Mouse (Mus musculus): Measurements from ENCODE around the gene Tspan2. TPM values are rescaled to one million over a fixed set of nuclear protein-coding genes. Genes with fewer than 3 reads are reported as not detected.

Gene Tspan2
- polyA plus RNA-seq, 1 experiment from 2014 or later, result 7.5 TPM

DNA sequence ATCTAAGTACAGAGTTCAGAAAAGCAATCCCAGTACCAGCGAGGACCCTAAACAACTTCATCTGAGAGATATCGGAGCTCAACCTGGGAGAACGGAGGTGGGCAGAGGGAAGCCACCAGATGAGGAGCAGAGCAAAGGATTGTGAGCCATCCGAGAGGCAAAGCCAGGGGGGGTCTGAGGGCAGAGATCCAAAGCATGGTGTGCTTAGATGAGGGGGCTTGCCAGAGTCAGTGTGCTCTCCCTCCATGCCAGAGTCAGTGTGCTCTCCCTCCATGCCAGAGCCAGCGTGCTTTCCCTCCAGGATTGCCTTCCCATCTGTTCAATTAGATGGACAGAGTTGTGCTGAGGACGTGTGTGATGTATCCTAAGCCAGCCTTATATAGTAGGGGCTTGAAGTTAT, 2.8 kb downstream of the Tspan2 start:
- no peak overlapping the region for H3K4me3 ChIP-seq
- H3K4me2 ChIP-seq (replicated peaks), result no peak overlapping the region
- no peak overlapping the region for H3K27ac ChIP-seq
- peaks cover 15% of the 10 kb centered on the region for H3K4me1 ChIP-seq
- ATAC-seq (ENCODE audit: low FRiP score), result no peak
- 0 out of 2 replicates have a peak overlapping the region, but pooled peaks have one; percentile 8 for H3K9ac ChIP-seq
- H3K27me3 ChIP-seq, result no peaks in the 10 kb centered on the region; the same call in 1 of the 2 replicates
- no peaks in the 10 kb centered on the region for H3K36me3 ChIP-seq
- no peaks in the 10 kb centered on the region for H3K9me3 ChIP-seq (replicated peaks)
- 74% methylated on average over 6 of the region's 6 CpGs for WGBS

DNA sequence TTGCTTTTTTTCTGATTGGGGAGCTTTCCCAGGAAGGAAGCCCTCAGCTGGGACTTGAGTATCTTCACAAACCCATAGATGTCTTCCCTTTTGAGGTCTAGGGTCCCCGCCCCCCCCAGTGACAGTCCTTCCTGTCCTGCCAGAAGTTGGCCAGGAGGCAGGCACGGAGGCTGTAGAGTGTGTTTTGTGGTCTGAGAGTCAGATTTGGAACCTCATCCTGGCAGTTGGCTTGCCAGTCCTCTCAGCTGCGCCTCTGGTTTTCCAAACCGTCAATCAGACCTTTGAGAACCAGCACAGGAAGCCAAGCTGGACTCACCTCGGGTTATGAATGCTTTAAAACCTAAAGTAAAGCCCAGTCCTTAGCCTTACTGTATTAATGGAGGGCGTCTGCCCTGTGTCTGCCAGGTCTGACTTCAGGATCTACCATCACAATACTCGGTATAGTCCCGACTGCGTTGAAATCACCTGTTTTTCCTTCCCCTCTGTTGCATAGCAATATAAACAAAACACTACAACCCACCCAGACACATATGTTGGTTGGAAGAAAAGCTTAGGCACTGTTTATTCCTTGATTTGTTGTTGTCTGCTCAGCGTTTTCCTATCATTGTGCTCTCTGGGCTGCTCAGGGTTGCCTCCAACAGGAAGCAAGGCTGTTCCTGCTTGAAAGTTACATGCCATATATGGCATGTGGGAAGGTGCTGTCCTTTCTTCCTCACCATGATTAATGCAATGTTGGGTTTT, 4.0 kb downstream of the Tspan2 start:
- H3K9me3 ChIP-seq (replicated peaks), result no peaks in the 10 kb centered on the region
- WGBS, result 80% methylated on average over 10 of the region's 10 CpGs
- H3K36me3 ChIP-seq, result no peaks in the 10 kb centered on the region
- H3K4me1 ChIP-seq, result peaks cover 23% of the 10 kb centered on the region
- no peak overlapping the region for H3K4me3 ChIP-seq
- H3K4me2 ChIP-seq (replicated peaks), result no peak overlapping the region
- no peak for ATAC-seq (ENCODE audit: low FRiP score)
- H3K27me3 ChIP-seq, result no peaks in the 10 kb centered on the region
- H3K27ac ChIP-seq, result no peak overlapping the region
- no peak overlapping the region for H3K9ac ChIP-seq

- H3K4me3 ChIP-seq, result no peak overlapping the region
- no peak overlapping the region for H3K4me2 ChIP-seq (replicated peaks)
- ATAC-seq (ENCODE audit: low FRiP score), result no peak
- H3K9ac ChIP-seq, result no peak overlapping the region
- H3K9me3 ChIP-seq (replicated peaks), result no peaks in the 10 kb centered on the region
- no peaks in the 10 kb centered on the region for H3K36me3 ChIP-seq
- H3K27me3 ChIP-seq, result no peaks in the 10 kb centered on the region
- WGBS, result 71% methylated on average over 6 of the region's 6 CpGs
- peaks cover 28% of the 10 kb centered on the region for H3K4me1 ChIP-seq
- H3K27ac ChIP-seq, result no peak overlapping the region
Measured at GRCm38 (mm10) chr3:102738926-102739325, 4.6 kb downstream of the Tspan2 start.

- Histone ChIP-seq H3K27me3 (no peaks in the 10 kb centered on the region), H3K4me1 (peaks cover 30% of the 10 kb centered on the region), H3K4me2 (replicated peaks) (no peak overlapping the region), H3K27ac (peak overlapping the region; percentile 44; the same call in 1 of the 2 replicates), H3K9me3 (replicated peaks) (no peaks in the 10 kb centered on the region), H3K9ac (no peak overlapping the region), H3K36me3 (no peaks in the 10 kb centered on the region), H3K4me3 (no peak overlapping the region)
- ATAC-seq (ENCODE audit: low FRiP score), result no peak
- WGBS, result 76% methylated on average over 4 of the region's 4 CpGs
Measured at GRCm38 (mm10) chr3:102742725-102743124, 8.4 kb downstream of the Tspan2 start.

DNA sequence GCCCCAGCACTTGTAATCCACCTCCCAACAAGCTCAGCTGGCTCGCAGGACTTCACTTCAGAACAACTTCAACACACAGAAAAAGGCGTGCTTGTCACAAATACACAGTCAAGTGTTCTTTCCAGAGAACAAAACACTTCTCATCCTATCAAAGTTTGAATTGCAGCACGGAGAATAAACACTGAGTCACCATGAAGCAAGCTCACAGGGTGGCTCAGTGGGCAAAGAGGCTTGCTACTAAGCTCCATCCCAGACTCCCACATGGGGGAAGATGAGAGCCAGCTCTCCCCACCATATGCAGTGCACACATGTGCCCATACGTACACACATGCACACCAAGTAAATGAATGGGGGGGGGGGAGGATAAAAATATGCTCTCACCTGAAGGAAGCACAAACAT, 8.9 kb downstream of the Tspan2 start:
- no peak for ATAC-seq (ENCODE audit: low FRiP score)
- no peaks in the 10 kb centered on the region for H3K9me3 ChIP-seq (replicated peaks)
- H3K9ac ChIP-seq, result no peak overlapping the region
- H3K36me3 ChIP-seq, result no peaks in the 10 kb centered on the region
- H3K4me2 ChIP-seq (replicated peaks), result no peak overlapping the region
- H3K4me3 ChIP-seq, result no peak overlapping the region
- peak overlapping the region; percentile 23; the same call in 1 of the 2 replicates for H3K27ac ChIP-seq
- peaks cover 32% of the 10 kb centered on the region for H3K4me1 ChIP-seq
- no peaks in the 10 kb centered on the region for H3K27me3 ChIP-seq
- WGBS, result 51% methylated on average over 4 of the region's 4 CpGs

- Histone ChIP-seq H3K9ac (no peak overlapping the region), H3K27ac (peak overlapping the region; percentile 23; the same call in 1 of the 2 replicates), H3K36me3 (no peaks in the 10 kb centered on the region), H3K4me3 (no peak overlapping the region), H3K4me2 (replicated peaks) (no peak overlapping the region), H3K4me1 (peaks cover 27% of the 10 kb centered on the region), H3K27me3 (no peaks in the 10 kb centered on the region), H3K9me3 (replicated peaks) (no peaks in the 10 kb centered on the region)
- no peak for ATAC-seq (ENCODE audit: low FRiP score)
- WGBS, result 76% methylated on average over 9 of the region's 9 CpGs
Measured at GRCm38 (mm10) chr3:102743781-102744471, 9.6 kb downstream of the Tspan2 start.

DNA sequence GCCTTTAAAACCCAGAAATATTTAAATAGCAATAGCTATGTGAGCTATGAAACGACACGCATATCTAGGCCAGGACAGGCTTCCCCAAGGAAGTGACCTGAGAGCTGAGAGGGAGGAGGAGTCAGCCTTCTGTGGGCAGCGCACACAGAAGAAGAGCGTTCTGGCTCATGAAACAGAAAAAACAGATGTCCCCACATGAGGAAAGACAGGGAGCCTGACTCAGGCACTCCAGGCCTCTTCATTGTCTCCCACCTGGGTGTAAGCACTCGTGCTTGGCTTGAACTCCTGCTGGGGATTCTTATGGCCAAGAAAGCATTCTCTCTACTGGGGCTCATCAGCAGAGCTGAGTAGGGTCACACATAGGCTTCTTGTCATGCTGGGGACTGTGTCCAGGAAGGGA, 10.3 kb downstream of the Tspan2 start:
- Histone ChIP-seq H3K4me2 (replicated peaks) (no peak overlapping the region), H3K27me3 (no peaks in the 10 kb centered on the region), H3K27ac (no peak overlapping the region), H3K4me3 (no peak overlapping the region), H3K4me1 (peaks cover 27% of the 10 kb centered on the region), H3K9me3 (replicated peaks) (no peaks in the 10 kb centered on the region), H3K9ac (no peak overlapping the region), H3K36me3 (no peaks in the 10 kb centered on the region)
- 43% methylated on average over 5 of the region's 5 CpGs for WGBS
- no peak for ATAC-seq (ENCODE audit: low FRiP score)

DNA sequence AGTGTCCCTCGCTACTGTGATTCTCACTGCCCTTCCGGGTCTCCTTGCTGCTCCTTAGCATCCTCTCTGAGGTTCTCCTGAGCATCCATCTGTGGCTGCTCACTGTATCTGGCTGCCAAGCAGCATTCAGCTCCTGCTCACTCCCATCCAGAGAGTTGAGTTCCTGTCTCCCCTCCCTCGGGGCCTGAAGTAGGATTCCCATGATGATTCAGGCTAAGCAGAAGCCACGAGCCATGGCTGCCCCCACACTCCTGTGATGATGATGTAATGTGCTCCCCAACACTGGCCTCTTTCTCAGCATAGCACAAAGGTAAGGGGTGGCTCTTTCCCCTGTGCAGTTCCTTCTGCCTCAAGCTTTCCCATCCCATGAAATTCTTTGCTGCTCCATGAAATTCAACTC, 11.8 kb downstream of the Tspan2 start:
- Histone ChIP-seq H3K4me1 (peaks cover 27% of the 10 kb centered on the region), H3K9ac (no peak overlapping the region), H3K9me3 (replicated peaks) (no peaks in the 10 kb centered on the region), H3K27ac (no peak overlapping the region), H3K27me3 (no peaks in the 10 kb centered on the region), H3K36me3 (no peaks in the 10 kb centered on the region), H3K4me2 (replicated peaks) (no peak overlapping the region), H3K4me3 (no peak overlapping the region)
- no peak for ATAC-seq (ENCODE audit: low FRiP score)
- 87% methylated on average over 4 of the region's 4 CpGs for WGBS

DNA sequence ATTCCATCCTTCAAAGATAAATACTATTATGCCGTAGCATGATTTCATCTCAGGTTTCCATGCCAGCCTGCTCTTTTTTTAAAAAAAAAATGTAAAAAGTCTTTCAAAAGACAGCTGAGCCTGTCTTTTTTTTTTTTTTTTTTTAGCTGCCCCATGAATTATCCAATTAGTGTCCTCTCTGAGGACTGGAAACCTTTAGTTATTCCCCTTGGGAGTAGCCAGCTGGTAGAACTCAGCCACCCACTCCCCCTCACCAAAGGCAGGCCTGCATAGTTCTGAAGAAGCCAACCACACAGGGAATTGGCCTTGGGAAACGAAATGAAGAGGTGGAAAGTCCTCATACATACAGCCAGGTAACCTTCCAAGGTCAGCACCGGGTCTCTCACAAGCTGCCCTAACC, 13.7 kb downstream of the Tspan2 start:
- Histone ChIP-seq H3K36me3 (no peaks in the 10 kb centered on the region), H3K27me3 (no peaks in the 10 kb centered on the region), H3K4me1 (peaks cover 22% of the 10 kb centered on the region), H3K9ac (no peak overlapping the region), H3K9me3 (replicated peaks) (no peaks in the 10 kb centered on the region), H3K4me3 (no peak overlapping the region), H3K4me2 (replicated peaks) (no peak overlapping the region), H3K27ac (no peak overlapping the region)
- WGBS, result 76% methylated on average over 3 of the region's 3 CpGs
- no peak for ATAC-seq (ENCODE audit: low FRiP score)

DNA sequence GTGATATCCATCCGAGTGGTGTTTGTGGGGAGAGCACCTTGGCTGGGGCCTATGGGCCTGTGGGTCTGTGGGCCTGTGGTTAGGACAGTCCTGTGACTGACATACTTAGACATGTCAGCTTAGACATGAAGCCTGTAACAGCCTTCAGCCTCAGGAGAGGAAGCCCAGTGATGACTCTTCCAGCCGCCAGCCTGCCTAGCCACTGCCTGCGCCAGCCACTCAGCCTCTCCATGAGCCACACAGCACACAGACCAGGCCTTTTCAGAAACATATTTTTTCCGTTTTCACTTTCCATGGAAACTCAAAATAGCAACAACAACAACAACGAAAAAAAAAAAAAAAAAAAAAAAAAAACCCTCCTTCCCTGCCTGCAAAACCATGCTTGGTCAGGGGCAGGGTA, 14.4 kb downstream of the Tspan2 start:
- Histone ChIP-seq H3K4me1 (peaks cover 16% of the 10 kb centered on the region), H3K27ac (no peak overlapping the region), H3K9me3 (replicated peaks) (no peaks in the 10 kb centered on the region), H3K4me3 (no peak overlapping the region), H3K27me3 (no peaks in the 10 kb centered on the region), H3K4me2 (replicated peaks) (no peak overlapping the region), H3K9ac (no peak overlapping the region), H3K36me3 (no peaks in the 10 kb centered on the region)
- 92% methylated on average over 5 of the region's 5 CpGs for WGBS
- ATAC-seq (ENCODE audit: low FRiP score), result no peak

DNA sequence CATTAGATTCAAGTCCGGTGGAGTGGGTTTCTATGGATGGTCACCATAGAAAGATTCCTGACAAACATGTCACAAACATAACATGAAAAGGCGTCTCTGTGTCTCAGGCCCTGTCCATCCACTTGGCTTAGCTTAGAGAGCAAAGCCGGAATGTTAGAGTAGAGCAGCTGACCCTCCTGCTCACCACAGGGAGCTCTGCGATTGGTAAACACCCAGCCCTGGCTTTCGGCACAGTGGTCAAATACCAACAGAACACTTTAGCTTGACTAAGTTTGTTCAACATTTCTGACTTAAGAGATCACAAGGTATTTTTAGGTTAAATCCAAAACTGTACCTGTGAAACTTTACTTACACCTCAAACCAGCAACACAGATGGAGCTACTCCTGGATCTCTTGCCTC, 16.8 kb downstream of the Tspan2 start:
- WGBS, result 78% methylated on average over 5 of the region's 5 CpGs
- Histone ChIP-seq H3K27me3 (no peaks in the 10 kb centered on the region), H3K27ac (no peak overlapping the region), H3K9ac (no peak overlapping the region), H3K4me1 (0 out of 2 replicates have a peak, but pooled peaks cover 4% of the 10 kb centered on the region), H3K4me2 (replicated peaks) (no peak overlapping the region), H3K4me3 (no peak overlapping the region), H3K9me3 (replicated peaks) (no peaks in the 10 kb centered on the region), H3K36me3 (no peaks in the 10 kb centered on the region)
- ATAC-seq (ENCODE audit: low FRiP score), result no peak

GRCm38 (mm10) chr3:102751536-102751935, 17.2 kb downstream of the Tspan2 start:
- 0 out of 2 replicates have a peak, but pooled peaks cover 4% of the 10 kb centered on the region for H3K4me1 ChIP-seq
- 92% methylated on average over 3 of the region's 3 CpGs for WGBS
- H3K27me3 ChIP-seq, result no peaks in the 10 kb centered on the region
- no peak overlapping the region for H3K9ac ChIP-seq
- H3K9me3 ChIP-seq (replicated peaks), result no peaks in the 10 kb centered on the region
- H3K4me2 ChIP-seq (replicated peaks), result no peak overlapping the region
- ATAC-seq (ENCODE audit: low FRiP score), result no peak
- H3K4me3 ChIP-seq, result no peak overlapping the region
- no peak overlapping the region for H3K27ac ChIP-seq
- no peaks in the 10 kb centered on the region for H3K36me3 ChIP-seq

DNA sequence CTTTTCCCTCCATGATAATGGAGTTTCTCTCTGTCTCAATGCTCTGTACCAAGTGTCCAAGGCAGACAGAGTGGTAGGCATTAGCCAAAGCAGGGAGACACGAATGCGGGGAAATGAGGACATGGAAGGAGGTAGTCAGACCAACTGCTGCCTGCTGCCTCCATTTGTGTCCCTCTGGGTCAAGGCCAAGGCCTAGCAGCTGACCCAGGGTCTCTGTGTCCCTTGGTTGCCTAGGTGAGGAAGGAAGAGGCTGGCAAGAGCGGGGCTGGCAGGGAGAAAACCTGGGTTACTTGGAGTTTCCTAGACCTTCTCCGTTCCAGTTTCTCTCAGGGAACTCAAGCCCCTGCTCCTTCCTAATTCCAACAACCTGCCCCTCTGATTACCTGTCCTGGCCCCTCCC, 17.7 kb downstream of the Tspan2 start:
- no peaks in the 10 kb centered on the region for H3K27me3 ChIP-seq
- no peak overlapping the region for H3K27ac ChIP-seq
- H3K4me3 ChIP-seq, result no peak overlapping the region
- H3K4me1 ChIP-seq, result 0 out of 2 replicates have a peak, but pooled peaks cover 4% of the 10 kb centered on the region
- no peaks in the 10 kb centered on the region for H3K9me3 ChIP-seq (replicated peaks)
- H3K9ac ChIP-seq, result no peak overlapping the region
- H3K36me3 ChIP-seq, result no peaks in the 10 kb centered on the region
- WGBS, result 97% methylated on average over 4 of the region's 4 CpGs
- ATAC-seq (ENCODE audit: low FRiP score), result no peak
- H3K4me2 ChIP-seq (replicated peaks), result no peak overlapping the region

Data from hindbrain, embryonic 12.5 days (tissue).